In genomic region chr10:110788049-110788752, GRCm38 (mm10) we compare ENCODE assay signal across 22 mouse cellular contexts. TPM values are rescaled to one million over a fixed set of nuclear protein-coding genes. Genes with fewer than 3 reads are reported as not detected.
DNase-seq lines count a peak whose midpoint lies in the region; ATAC-seq and TF ChIP-seq lines count a peak whose summit lies in the region.
"Had no signal": no experiment of that assay in that cellular context is flagged by ENCODE, and none has a peak within 500 bp of the region (broad histone marks: within the 10 kb centered on the region; RNA-seq: fewer than 3 reads in every experiment).

No protein-coding gene starts in this region.

- H3K36me3 ChIP-seq in heart, postnatal 0 days (replicated peaks; ENCODE audit: control insufficient read depth, insufficient read depth, low read length), result peaks cover 21% of the 10 kb centered on the region
- peaks cover 43% of the 10 kb centered on the region for H3K36me3 ChIP-seq in embryonic facial prominence, embryonic 10.5 days (replicated peaks)
- peaks cover 3% of the 10 kb centered on the region; the same call in 1 of the 2 replicates for H3K36me3 ChIP-seq in limb, embryonic 11.5 days (ENCODE audit: control insufficient read depth, insufficient read depth, low read length)
- H3K36me3 ChIP-seq in megakaryocyte, embryonic 14.5 days (replicated peaks; ENCODE audit: low read length), result peaks cover 37% of the 10 kb centered on the region

- DNase-seq in heart, postnatal 0 days (ENCODE audit: low spot score), result no peak
- no peak for DNase-seq in heart, adult 9 months (ENCODE audit: low spot score in 2 of 2)
- no peak for DNase-seq in embryonic facial prominence, embryonic 10.5 days (ENCODE audit: low spot score)
- DNase-seq in limb, embryonic 11.5 days (ENCODE audit: low spot score), result no peak
- no peak for DNase-seq in Muller cell, postnatal 12 days (ENCODE audit: inconsistent ontology term)
- no peak for DNase-seq in spleen, adult 12 weeks (ENCODE audit: low spot score)
- DNase-seq: adrenal gland, postnatal 25 days; cerebellum, adult 18-20 months; gastrocnemius, postnatal 25 days; kidney, postnatal 36 days; liver, embryonic 13.5 days; lung, postnatal 36 days; thymus, adult 18-20 months had no signal

- H3K4me1 ChIP-seq in heart, postnatal 0 days (ENCODE audit: control insufficient read depth, insufficient read depth), result no peaks in the 10 kb centered on the region
- H3K4me1 ChIP-seq in embryonic facial prominence, embryonic 10.5 days, result peaks cover 11% of the 10 kb centered on the region
- no peaks in the 10 kb centered on the region for H3K4me1 ChIP-seq in limb, embryonic 11.5 days (ENCODE audit: control insufficient read depth, insufficient read depth, low read length)
- peaks cover 85% of the 10 kb centered on the region for H3K4me1 ChIP-seq in megakaryocyte, embryonic 14.5 days
- H3K4me1 ChIP-seq: embryonic facial prominence, embryonic 15.5 days; intestine, embryonic 15.5 days; midbrain, embryonic 13.5 days; neural tube, embryonic 15.5 days had no signal

- no peak overlapping the region for H3K4me2 ChIP-seq in heart, postnatal 0 days (ENCODE audit: low read depth, low read length)
- H3K4me2 ChIP-seq in limb, embryonic 11.5 days (ENCODE audit: low read depth, severe bottlenecking), result no peak overlapping the region
- H3K4me2 ChIP-seq: embryonic facial prominence, embryonic 15.5 days; heart, embryonic 15.5 days; hindbrain, embryonic 14.5 days; intestine, embryonic 15.5 days; liver, embryonic 13.5 days; midbrain, embryonic 13.5 days; neural tube, embryonic 15.5 days had no signal

- TF ChIP-seq CTCF in heart, postnatal 0 days (IDR thresholded peaks at IDR 0.05; ENCODE audit: low read depth), result no peak

- H3K4me3 ChIP-seq in heart, postnatal 0 days (ENCODE audit: low read depth, low read length), result no peak overlapping the region
- H3K4me3 ChIP-seq in embryonic facial prominence, embryonic 10.5 days, result no peak overlapping the region
- H3K4me3 ChIP-seq in limb, embryonic 11.5 days (ENCODE audit: low read depth, low read length), result no peak overlapping the region
- peak overlapping the region; percentile 80 for H3K4me3 ChIP-seq in megakaryocyte, embryonic 14.5 days (replicated peaks)
- H3K4me3 ChIP-seq: embryonic facial prominence, embryonic 15.5 days; forebrain, embryonic 10.5 days; heart, embryonic 15.5 days; intestine, embryonic 15.5 days; liver, embryonic 13.5 days; midbrain, embryonic 13.5 days; neural tube, embryonic 15.5 days had no signal

- H3K27me3 ChIP-seq in heart, postnatal 0 days (ENCODE audit: control insufficient read depth, insufficient read depth, low read length), result no peaks in the 10 kb centered on the region
- no peaks in the 10 kb centered on the region for H3K27me3 ChIP-seq in embryonic facial prominence, embryonic 10.5 days (replicated peaks; ENCODE audit: low read depth, poor library complexity, severe bottlenecking)
- no peaks in the 10 kb centered on the region for H3K27me3 ChIP-seq in limb, embryonic 11.5 days (ENCODE audit: control insufficient read depth, insufficient read depth, low read length)
- no peaks in the 10 kb centered on the region for H3K27me3 ChIP-seq in megakaryocyte, embryonic 14.5 days (replicated peaks)
- H3K27me3 ChIP-seq: embryonic facial prominence, embryonic 15.5 days; heart, embryonic 15.5 days; intestine, embryonic 15.5 days; liver, embryonic 13.5 days; midbrain, embryonic 13.5 days; neural tube, embryonic 15.5 days; Patski had no signal

- ATAC-seq in heart, postnatal 0 days (ENCODE audit: insufficient read depth, low read depth), result 0 out of 2 replicates have a peak, but pooled peaks have one; percentile 27
- peak; percentile 50 for ATAC-seq in limb, embryonic 11.5 days (ENCODE audit: insufficient number of reproducible peaks, low FRiP score, low TSS enrichment, low read depth)
- ATAC-seq: intestine, embryonic 15.5 days; Patski had no signal

- no peaks in the 10 kb centered on the region for H3K9me3 ChIP-seq in heart, postnatal 0 days (replicated peaks; ENCODE audit: control insufficient read depth, low read length)
- no peaks in the 10 kb centered on the region for H3K9me3 ChIP-seq in embryonic facial prominence, embryonic 10.5 days
- H3K9me3 ChIP-seq in limb, embryonic 11.5 days (ENCODE audit: control insufficient read depth, low read length), result no peaks in the 10 kb centered on the region
- no peaks in the 10 kb centered on the region for H3K9me3 ChIP-seq in megakaryocyte, embryonic 14.5 days
- H3K9me3 ChIP-seq: embryonic facial prominence, embryonic 15.5 days; forebrain, embryonic 10.5 days; heart, embryonic 15.5 days; intestine, embryonic 15.5 days; liver, embryonic 13.5 days; midbrain, embryonic 13.5 days; neural tube, embryonic 15.5 days had no signal

- TF ChIP-seq EP300 in heart, postnatal 0 days (IDR thresholded peaks at IDR 0.05; ENCODE audit: low read depth), result no peak

- H3K9ac ChIP-seq in heart, postnatal 0 days (replicated peaks; ENCODE audit: low read depth, low read length), result no peak overlapping the region
- no peak overlapping the region for H3K9ac ChIP-seq in limb, embryonic 11.5 days (ENCODE audit: low read length)
- H3K9ac ChIP-seq: embryonic facial prominence, embryonic 15.5 days; heart, embryonic 15.5 days; hindbrain, embryonic 14.5 days; intestine, embryonic 15.5 days; liver, embryonic 13.5 days; midbrain, embryonic 13.5 days; neural tube, embryonic 15.5 days had no signal

- 44% methylated on average over 12 of the region's 12 CpGs for WGBS in heart, postnatal 0 days
- 64% methylated on average over 12 of the region's 12 CpGs for WGBS in embryonic facial prominence, embryonic 10.5 days
- 48% methylated on average over 12 of the region's 12 CpGs for WGBS in limb, embryonic 11.5 days

- peak overlapping the region; percentile 30; the same call in 1 of the 2 replicates for H3K27ac ChIP-seq in heart, postnatal 0 days (ENCODE audit: low read depth)
- H3K27ac ChIP-seq in embryonic facial prominence, embryonic 10.5 days (replicated peaks), result peak overlapping the region; percentile 35; the same call in 1 of the 2 replicates
- no peak overlapping the region for H3K27ac ChIP-seq in limb, embryonic 11.5 days (replicated peaks; ENCODE audit: low read depth, low read length)
- H3K27ac ChIP-seq: embryonic facial prominence, embryonic 15.5 days; forebrain, embryonic 10.5 days; heart, embryonic 15.5 days; hindbrain, embryonic 14.5 days; intestine, embryonic 15.5 days; liver, embryonic 13.5 days; midbrain, embryonic 13.5 days; neural tube, embryonic 15.5 days had no signal

RNA-seq across cellular contexts. Expression of gene E2f7, which starts 43.0 kb away (rescaled TPM):
- 6.1 and 17.1 TPM in 2 replicates for total RNA-seq in heart, postnatal 0 days (2014; rRNA removed; ENCODE audit: low replicate concordance)
- polyA plus RNA-seq in heart, postnatal 0 days (2015; fragmentation: Nextera tagmentation; extraction: Ambion mirVana), result 3.7 and 4.7 TPM in 2 replicates
- polyA plus RNA-seq in embryonic facial prominence, embryonic 10.5 days (2016; fragmentation: Nextera tagmentation; extraction: Ambion mirVana), result 41.9 and 42.4 TPM in 2 replicates
- polyA plus RNA-seq in limb, embryonic 11.5 days (2014; fragmentation: Nextera tagmentation; extraction: Ambion mirVana), result 42.4 and 44.9 TPM in 2 replicates
- 6.2 and 8.4 TPM in 2 replicates for polyA plus RNA-seq in megakaryocyte, embryonic 14.5 days (2012; ENCODE audit: insufficient read depth, low replicate concordance)
